Comparison of ENCODE assay signal across 8 mouse cellular contexts in genomic region chr11:101060126-101060525, GRCm38 (mm10). TPM values are rescaled to one million over a fixed set of nuclear protein-coding genes. Genes with fewer than 3 reads are reported as not detected.
A peak's percentile ranks its signal among the peaks of the same experiment; 100 is the strongest.
DNase-seq lines count a peak whose midpoint lies in the region; ATAC-seq and TF ChIP-seq lines count a peak whose summit lies in the region.

No protein-coding gene starts in this region.

- no peaks in the 10 kb centered on the region for H3K9me3 ChIP-seq in embryonic facial prominence, embryonic 14.5 days (ENCODE audit: control insufficient read depth, low read length)
- no peaks in the 10 kb centered on the region for H3K9me3 ChIP-seq in midbrain, embryonic 15.5 days

- H3K4me2 ChIP-seq in embryonic facial prominence, embryonic 14.5 days (ENCODE audit: low read depth, low read length), result no peak overlapping the region
- no peak overlapping the region for H3K4me2 ChIP-seq in midbrain, embryonic 15.5 days

- no peak for TF ChIP-seq CTCF in left cerebral cortex, adult 2 months (IDR thresholded peaks at IDR 0.05)

- no peak overlapping the region for H3K4me3 ChIP-seq in embryonic facial prominence, embryonic 14.5 days (ENCODE audit: low read depth, low read length)
- H3K4me3 ChIP-seq in left cerebral cortex, adult 2 months, result no peak overlapping the region
- no peak overlapping the region for H3K4me3 ChIP-seq in midbrain, embryonic 15.5 days

- 34% methylated on average over 8 of the region's 8 CpGs for WGBS in embryonic facial prominence, embryonic 14.5 days
- 89% methylated on average over 8 of the region's 8 CpGs for WGBS in midbrain, embryonic 15.5 days

- peaks cover 18% of the 10 kb centered on the region; the same call in 1 of the 2 replicates for H3K36me3 ChIP-seq in embryonic facial prominence, embryonic 14.5 days (ENCODE audit: control insufficient read depth, insufficient read depth, low read length)
- peaks cover 50% of the 10 kb centered on the region for H3K36me3 ChIP-seq in midbrain, embryonic 15.5 days (replicated peaks)

- ATAC-seq in embryonic facial prominence, embryonic 14.5 days (ENCODE audit: low read depth), result no peak
- no peak for ATAC-seq in midbrain, embryonic 15.5 days (replicated peaks)

- peak; percentile 57 for DNase-seq in cerebellum, adult 11-12 months
- no peak for DNase-seq in cerebellum, postnatal 4 days (ENCODE audit: low spot score in 2 of 2)
- DNase-seq in MN1 (ENCODE audit: low spot score), result peak; percentile 68
- DNase-seq in embryonic facial prominence, embryonic 14.5 days (ENCODE audit: low spot score), result peak; percentile 87
- peak; percentile 78 to 79 for DNase-seq in heart, postnatal 36 days
- DNase-seq in left cerebral cortex, adult 2 months (ENCODE audit: extremely low spot score in 1 of 2, low spot score in 2 of 2), result peak; percentile 57 to 69
- DNase-seq in retina, postnatal 1 day, result no peak

- H3K9ac ChIP-seq in embryonic facial prominence, embryonic 14.5 days (ENCODE audit: low read depth, low read length), result no peak overlapping the region
- H3K9ac ChIP-seq in midbrain, embryonic 15.5 days, result no peak overlapping the region; the same call in 1 of the 2 replicates

- H3K4me1 ChIP-seq in embryonic facial prominence, embryonic 14.5 days (ENCODE audit: control insufficient read depth, insufficient read depth, low read length), result peaks cover 44% of the 10 kb centered on the region
- no peaks in the 10 kb centered on the region for H3K4me1 ChIP-seq in midbrain, embryonic 15.5 days

- intact Hi-C loops in heart, postnatal 36 days (cut with DNase I), result loop anchor here (10.0 kb wide), 1 partner anchor 345 kb away; the partner anchor contains the start of genes Hspb9 and Kat2a
- intact Hi-C loops in left cerebral cortex, adult 2 months (cut with DNase I), result no loop called here

- no peaks in the 10 kb centered on the region for H3K27me3 ChIP-seq in embryonic facial prominence, embryonic 14.5 days (replicated peaks; ENCODE audit: control insufficient read depth, insufficient read depth, low read length)
- H3K27me3 ChIP-seq in midbrain, embryonic 15.5 days (replicated peaks), result no peaks in the 10 kb centered on the region

- peak overlapping the region; percentile 90 for H3K27ac ChIP-seq in embryonic facial prominence, embryonic 14.5 days (replicated peaks; ENCODE audit: low read depth, low read length)
- peak overlapping the region; percentile 60 for H3K27ac ChIP-seq in left cerebral cortex, adult 2 months
- peak overlapping the region; percentile 61 for H3K27ac ChIP-seq in midbrain, embryonic 15.5 days

RNA-seq across cellular contexts. Expression of gene Naglu, which starts 9.7 kb away (rescaled TPM):
- 13.9 and 14.4 TPM in 2 replicates for polyA plus RNA-seq in embryonic facial prominence, embryonic 14.5 days (2014; fragmentation: Nextera tagmentation; extraction: Ambion mirVana)
- 10 to 100 TPM in 1 of 2 experiments, 1 to 10 TPM in 1; 9.1 to 10.1 TPM for total RNA-seq in heart, postnatal 36 days (2021)
- total RNA-seq in left cerebral cortex, adult 2 months (2021), result 1 to 10 TPM; 8.3 TPM
- 13.7 and 15.5 TPM in 2 replicates for polyA plus RNA-seq in midbrain, embryonic 15.5 days (2015; fragmentation: Nextera tagmentation; extraction: Ambion mirVana)

RNA-seq across cellular contexts. Expression of gene Hsd17b1, which starts 18.1 kb away (rescaled TPM):
- not detected in 2 replicates for polyA plus RNA-seq in embryonic facial prominence, embryonic 14.5 days (2014; fragmentation: Nextera tagmentation; extraction: Ambion mirVana)
- total RNA-seq in heart, postnatal 36 days (2021), result under 1 TPM; 0.46 to 0.58 TPM
- 1 to 10 TPM in 1 of 2 experiments, under 1 TPM in 1; 0.87 to 1.5 TPM for total RNA-seq in left cerebral cortex, adult 2 months (2021)
- polyA plus RNA-seq in midbrain, embryonic 15.5 days (2015; fragmentation: Nextera tagmentation; extraction: Ambion mirVana), result 0.37 and 0.63 TPM in 2 replicates

RNA-seq across cellular contexts. Expression of gene Coasy, which starts 22.2 kb away (rescaled TPM):
- 39.1 and 40.5 TPM in 2 replicates for polyA plus RNA-seq in embryonic facial prominence, embryonic 14.5 days (2014; fragmentation: Nextera tagmentation; extraction: Ambion mirVana)
- total RNA-seq in heart, postnatal 36 days (2021), result 10 to 100 TPM; 17.2 to 18.8 TPM
- 10 to 100 TPM; 22.5 to 24.1 TPM for total RNA-seq in left cerebral cortex, adult 2 months (2021)
- 43.3 and 47.1 TPM in 2 replicates for polyA plus RNA-seq in midbrain, embryonic 15.5 days (2015; fragmentation: Nextera tagmentation; extraction: Ambion mirVana)

RNA-seq across cellular contexts. Expression of gene Mlx, which starts 27.0 kb away (rescaled TPM):
- polyA plus RNA-seq in embryonic facial prominence, embryonic 14.5 days (2014; fragmentation: Nextera tagmentation; extraction: Ambion mirVana), result 45.8 and 55.2 TPM in 2 replicates
- total RNA-seq in heart, postnatal 36 days (2021), result 10 to 100 TPM; 18.8 to 23.1 TPM
- 10 to 100 TPM; 41.1 to 44.7 TPM for total RNA-seq in left cerebral cortex, adult 2 months (2021)
- polyA plus RNA-seq in midbrain, embryonic 15.5 days (2015; fragmentation: Nextera tagmentation; extraction: Ambion mirVana), result 103 and 107 TPM in 2 replicates

RNA-seq across cellular contexts. Expression of gene Psmc3ip, which starts 35.1 kb away (rescaled TPM):
- polyA plus RNA-seq in embryonic facial prominence, embryonic 14.5 days (2014; fragmentation: Nextera tagmentation; extraction: Ambion mirVana), result 27.2 and 34.4 TPM in 2 replicates
- 1 to 10 TPM; 1.9 to 4.1 TPM for total RNA-seq in heart, postnatal 36 days (2021)
- total RNA-seq in left cerebral cortex, adult 2 months (2021), result 1 to 10 TPM; 2.7 to 3.1 TPM
- 18.3 and 20.3 TPM in 2 replicates for polyA plus RNA-seq in midbrain, embryonic 15.5 days (2015; fragmentation: Nextera tagmentation; extraction: Ambion mirVana)

Comparison
In these comparisons a context has a peak if more than half of its experiments do, and no peak if none do; other contexts are left out.
1. DNase-seq: peak in cerebellum, adult 11-12 months (single experiment), MN1 (single experiment), embryonic facial prominence, embryonic 14.5 days (single experiment), heart, postnatal 36 days (2 of 2) and left cerebral cortex, adult 2 months (2 of 2); none in cerebellum, postnatal 4 days (0 of 2) and retina, postnatal 1 day (single experiment).
2. Peak in every context shown above with its lines, with median percentiles within 50 percentile points of each other: H3K27ac ChIP-seq.